7 mouse cellular contexts compared by ENCODE assay signal in the genomic region with DNA sequence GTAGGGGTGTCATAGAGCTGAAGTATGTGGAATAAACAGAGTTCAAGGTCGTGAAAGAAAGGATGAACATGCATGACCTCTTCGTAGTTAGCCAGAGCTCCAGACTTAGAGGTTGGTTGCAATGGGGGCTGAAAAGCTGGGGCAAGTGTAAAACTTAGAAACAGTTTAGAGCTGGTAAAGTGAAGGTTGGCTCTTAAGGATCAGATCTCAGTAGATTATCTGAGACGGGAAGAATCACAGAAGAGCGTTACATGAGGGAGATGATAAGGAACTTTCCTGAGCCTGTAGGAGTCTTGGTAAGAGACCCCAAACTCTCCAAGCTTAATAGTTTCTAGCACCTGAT. TPM values are rescaled to one million over a fixed set of nuclear protein-coding genes. Genes with fewer than 3 reads are reported as not detected.
DNase-seq lines count a peak whose midpoint lies in the region; ATAC-seq and TF ChIP-seq lines count a peak whose summit lies in the region.

No protein-coding gene starts in this region.

- WGBS in lung, embryonic 14.5 days: 8% methylated on average over 4 of the region's 4 CpGs
- 15% methylated on average over 4 of the region's 4 CpGs for WGBS in limb, embryonic 11.5 days
- WGBS in olfactory bulb, adult 2 months: 4% methylated on average over 4 of the region's 4 CpGs

- H3K9me3 ChIP-seq in lung, embryonic 14.5 days (ENCODE audit: low read depth, low read length): no peaks in the 10 kb centered on the region
- no peaks in the 10 kb centered on the region for H3K9me3 ChIP-seq in limb, embryonic 11.5 days (ENCODE audit: control insufficient read depth, low read length)

- peaks cover 9% of the 10 kb centered on the region; the same call in 1 of the 2 replicates for H3K36me3 ChIP-seq in lung, embryonic 14.5 days (ENCODE audit: insufficient read depth)
- H3K36me3 ChIP-seq in limb, embryonic 11.5 days (ENCODE audit: control insufficient read depth, insufficient read depth, low read length): peaks cover 2% of the 10 kb centered on the region; the same call in 1 of the 2 replicates

- H3K27ac ChIP-seq in lung, embryonic 14.5 days (ENCODE audit: low read depth): peak overlapping the region; percentile 99
- peak overlapping the region; percentile 81 for H3K27ac ChIP-seq in embryonic fibroblast, embryonic 13.5 days (ENCODE audit: insufficient read depth, low read length)
- H3K27ac ChIP-seq in limb, embryonic 11.5 days (replicated peaks; ENCODE audit: low read depth, low read length): peak overlapping the region; percentile 97
- peak overlapping the region; percentile 53 for H3K27ac ChIP-seq in olfactory bulb, adult 2 months (ENCODE audit: insufficient read depth, low read depth, low read length)

- no peak for DNase-seq in lung, embryonic 14.5 days
- DNase-seq in lung, postnatal 4 days: no peak
- DNase-seq in limb, embryonic 11.5 days (ENCODE audit: low spot score): no peak
- DNase-seq in right cerebral cortex, postnatal 25 days: no peak
- no peak for DNase-seq in MN1 (ENCODE audit: low spot score)

- H3K27me3 ChIP-seq in lung, embryonic 14.5 days (ENCODE audit: insufficient read depth, low read length): no peaks in the 10 kb centered on the region
- H3K27me3 ChIP-seq in limb, embryonic 11.5 days (ENCODE audit: control insufficient read depth, insufficient read depth, low read length): no peaks in the 10 kb centered on the region

- H3K4me3 ChIP-seq in lung, embryonic 14.5 days (ENCODE audit: low read depth, low read length): peak overlapping the region; percentile 63
- peak overlapping the region; percentile 41 for H3K4me3 ChIP-seq in embryonic fibroblast, embryonic 13.5 days (ENCODE audit: insufficient read depth, low read length)
- peak overlapping the region; percentile 56 for H3K4me3 ChIP-seq in limb, embryonic 11.5 days (ENCODE audit: low read depth, low read length)
- H3K4me3 ChIP-seq in olfactory bulb, adult 2 months (ENCODE audit: insufficient read depth, low read depth, low read length): no peak overlapping the region

- no peak for TF ChIP-seq POLR2A in embryonic fibroblast, embryonic 13.5 days (IDR thresholded peaks at IDR 0.05; ENCODE audit: low read depth, low read length)
- no peak for TF ChIP-seq POLR2A in olfactory bulb, adult 2 months (IDR thresholded peaks at IDR 0.05; ENCODE audit: insufficient read depth, low read depth, low read length)

- no peak for TF ChIP-seq CTCF in lung, embryonic 14.5 days (IDR thresholded peaks at IDR 0.05; ENCODE audit: low read depth)
- TF ChIP-seq CTCF in embryonic fibroblast, embryonic 13.5 days (IDR thresholded peaks at IDR 0.05; ENCODE audit: borderline replicate concordance, insufficient read depth, low read length): no peak
- TF ChIP-seq CTCF in olfactory bulb, adult 2 months (IDR thresholded peaks at IDR 0.05; ENCODE audit: insufficient read depth, low read depth, low read length): no peak

- peaks cover 20% of the 10 kb centered on the region for H3K4me1 ChIP-seq in lung, embryonic 14.5 days (ENCODE audit: insufficient read depth)
- peaks cover 24% of the 10 kb centered on the region for H3K4me1 ChIP-seq in embryonic fibroblast, embryonic 13.5 days (ENCODE audit: control insufficient read depth, insufficient read depth, low read length)
- peaks cover 33% of the 10 kb centered on the region for H3K4me1 ChIP-seq in limb, embryonic 11.5 days (ENCODE audit: control insufficient read depth, insufficient read depth, low read length)
- peaks cover 46% of the 10 kb centered on the region for H3K4me1 ChIP-seq in olfactory bulb, adult 2 months (ENCODE audit: control insufficient read depth, insufficient read depth, low read length)

- peak overlapping the region; percentile 93 for H3K4me2 ChIP-seq in lung, embryonic 14.5 days
- H3K4me2 ChIP-seq in limb, embryonic 11.5 days (ENCODE audit: low read depth, severe bottlenecking): peak overlapping the region; percentile 88

- no peak for ATAC-seq in lung, embryonic 14.5 days (ENCODE audit: insufficient read depth)
- no peak for ATAC-seq in limb, embryonic 11.5 days (ENCODE audit: insufficient number of reproducible peaks, low FRiP score, low TSS enrichment, low read depth)

- H3K9ac ChIP-seq in lung, embryonic 14.5 days: peak overlapping the region; percentile 71
- peak overlapping the region; percentile 18; the same call in 1 of the 2 replicates for H3K9ac ChIP-seq in limb, embryonic 11.5 days (ENCODE audit: low read length)

RNA-seq across cellular contexts. Expression of a gene that starts 10.5 kb away (rescaled TPM):
- polyA plus RNA-seq in lung, embryonic 14.5 days (2014; fragmentation: Nextera tagmentation; extraction: Ambion mirVana): 31.1 and 39.1 TPM in 2 replicates
- polyA plus RNA-seq in embryonic fibroblast, embryonic 13.5 days (2011; ENCODE audit: insufficient read length, low read depth, missing spikeins): 138 and 152 TPM in 2 replicates
- 32.5 and 34.2 TPM in 2 replicates for polyA plus RNA-seq in limb, embryonic 11.5 days (2014; fragmentation: Nextera tagmentation; extraction: Ambion mirVana)
- polyA plus RNA-seq in olfactory bulb, adult 2 months (2012; ENCODE audit: insufficient read depth, insufficient read length, low replicate concordance, missing spikeins): 41.9 TPM in 1 of 2 replicates, not detected in the other

RNA-seq across cellular contexts. Expression of a gene that starts 19.8 kb away (rescaled TPM):
- polyA plus RNA-seq in lung, embryonic 14.5 days (2014; fragmentation: Nextera tagmentation; extraction: Ambion mirVana): 175 and 183 TPM in 2 replicates
- polyA plus RNA-seq in embryonic fibroblast, embryonic 13.5 days (2011; ENCODE audit: insufficient read length, low read depth, missing spikeins): 46.2 and 48.8 TPM in 2 replicates
- 249 and 261 TPM in 2 replicates for polyA plus RNA-seq in limb, embryonic 11.5 days (2014; fragmentation: Nextera tagmentation; extraction: Ambion mirVana)
- not detected in 2 replicates for polyA plus RNA-seq in olfactory bulb, adult 2 months (2012; ENCODE audit: insufficient read depth, insufficient read length, low replicate concordance, missing spikeins)

RNA-seq across cellular contexts. Expression of a gene that starts 23.2 kb away (rescaled TPM):
- polyA plus RNA-seq in lung, embryonic 14.5 days (2014; fragmentation: Nextera tagmentation; extraction: Ambion mirVana): 0.26 and 0.29 TPM in 2 replicates
- not detected in 2 replicates for polyA plus RNA-seq in embryonic fibroblast, embryonic 13.5 days (2011; ENCODE audit: insufficient read length, low read depth, missing spikeins)
- polyA plus RNA-seq in limb, embryonic 11.5 days (2014; fragmentation: Nextera tagmentation; extraction: Ambion mirVana): 1.1 and 1.4 TPM in 2 replicates
- polyA plus RNA-seq in olfactory bulb, adult 2 months (2012; ENCODE audit: insufficient read depth, insufficient read length, low replicate concordance, missing spikeins): not detected in 2 replicates

RNA-seq across cellular contexts. Expression of a gene that starts 27.4 kb away (rescaled TPM):
- polyA plus RNA-seq in lung, embryonic 14.5 days (2014; fragmentation: Nextera tagmentation; extraction: Ambion mirVana): 24.5 and 26.6 TPM in 2 replicates
- polyA plus RNA-seq in embryonic fibroblast, embryonic 13.5 days (2011; ENCODE audit: insufficient read length, low read depth, missing spikeins): 64.5 and 70.9 TPM in 2 replicates
- polyA plus RNA-seq in limb, embryonic 11.5 days (2014; fragmentation: Nextera tagmentation; extraction: Ambion mirVana): 25.6 and 28.6 TPM in 2 replicates
- not detected in 2 replicates for polyA plus RNA-seq in olfactory bulb, adult 2 months (2012; ENCODE audit: insufficient read depth, insufficient read length, low replicate concordance, missing spikeins)

RNA-seq across cellular contexts. Expression of a gene that starts 27.9 kb away (rescaled TPM):
- 0.25 TPM in 1 of 2 replicates, not detected in the other for polyA plus RNA-seq in lung, embryonic 14.5 days (2014; fragmentation: Nextera tagmentation; extraction: Ambion mirVana)
- polyA plus RNA-seq in embryonic fibroblast, embryonic 13.5 days (2011; ENCODE audit: insufficient read length, low read depth, missing spikeins): not detected in 2 replicates
- polyA plus RNA-seq in limb, embryonic 11.5 days (2014; fragmentation: Nextera tagmentation; extraction: Ambion mirVana): 0.33 and 0.58 TPM in 2 replicates
- polyA plus RNA-seq in olfactory bulb, adult 2 months (2012; ENCODE audit: insufficient read depth, insufficient read length, low replicate concordance, missing spikeins): not detected in 2 replicates
